Mouse (Mus musculus): ENCODE measurements around the gene Bcl7c.

GRCm38 (mm10) chr7:127707045-127707956 lies 1.4 kb downstream of the Bcl7c start:
- TF ChIP-seq CTCF (IDR thresholded peaks at IDR 0.05; ENCODE audit: control insufficient read depth, insufficient read depth, insufficient replicate concordance, low read depth, low read length) (no peak), POLR2A (IDR thresholded peaks at IDR 0.05; ENCODE audit: control insufficient read depth, low read depth, low read length) (no peak)

All from testis, adult 2 months (tissue).